Mouse (Mus musculus) CH12F3 (cell line): ENCODE measurements around the gene Arhgap10.

Source experiments
- in situ Hi-C: fragments of 300-500 bp; cut with MboI; formaldehyde crosslinking; loops from 2 replicates; pipeline ENCODE4 v1.14.3; 2020; ENCODE audit warnings: low sequenced_read_pairs

Arhgap10 gene

DNA sequence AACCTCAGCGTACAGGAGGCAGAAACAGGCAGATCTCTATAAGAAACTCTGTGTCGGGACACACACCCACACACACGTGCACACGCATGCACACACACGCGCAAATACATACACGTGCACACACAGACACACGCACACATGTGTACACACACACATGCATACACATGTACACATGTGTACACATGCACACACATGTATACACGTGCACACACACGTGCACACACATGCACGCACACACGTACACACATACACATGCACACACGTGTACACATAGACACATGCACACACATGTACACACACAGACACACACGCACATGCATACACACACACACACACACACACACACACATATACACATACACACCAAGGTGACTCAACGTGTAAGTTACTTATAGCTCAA is 106.5 kb downstream of the Arhgap10 start:
- in situ Hi-C loops: no loop called here

DNA sequence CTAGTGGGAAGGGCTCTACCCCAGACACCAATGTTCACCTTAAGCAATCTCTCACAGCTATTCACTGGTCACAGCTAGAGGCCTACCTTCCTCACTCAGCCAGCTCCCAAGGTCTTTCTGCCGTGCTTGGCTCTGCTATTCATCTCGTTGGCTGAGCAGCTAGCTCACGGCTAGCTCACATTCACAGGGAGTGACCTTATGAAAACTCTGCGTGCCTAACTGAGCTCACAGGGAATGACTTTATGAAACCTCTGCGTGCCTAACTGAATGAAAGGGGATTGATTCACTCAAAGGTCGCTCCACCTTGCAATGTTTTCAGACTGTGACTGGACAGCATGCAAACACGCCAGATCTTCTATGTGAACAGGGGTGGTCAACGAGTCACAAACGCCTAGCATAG is 107.4 kb downstream of the Arhgap10 start:
- in situ Hi-C loops: no loop called here

DNA sequence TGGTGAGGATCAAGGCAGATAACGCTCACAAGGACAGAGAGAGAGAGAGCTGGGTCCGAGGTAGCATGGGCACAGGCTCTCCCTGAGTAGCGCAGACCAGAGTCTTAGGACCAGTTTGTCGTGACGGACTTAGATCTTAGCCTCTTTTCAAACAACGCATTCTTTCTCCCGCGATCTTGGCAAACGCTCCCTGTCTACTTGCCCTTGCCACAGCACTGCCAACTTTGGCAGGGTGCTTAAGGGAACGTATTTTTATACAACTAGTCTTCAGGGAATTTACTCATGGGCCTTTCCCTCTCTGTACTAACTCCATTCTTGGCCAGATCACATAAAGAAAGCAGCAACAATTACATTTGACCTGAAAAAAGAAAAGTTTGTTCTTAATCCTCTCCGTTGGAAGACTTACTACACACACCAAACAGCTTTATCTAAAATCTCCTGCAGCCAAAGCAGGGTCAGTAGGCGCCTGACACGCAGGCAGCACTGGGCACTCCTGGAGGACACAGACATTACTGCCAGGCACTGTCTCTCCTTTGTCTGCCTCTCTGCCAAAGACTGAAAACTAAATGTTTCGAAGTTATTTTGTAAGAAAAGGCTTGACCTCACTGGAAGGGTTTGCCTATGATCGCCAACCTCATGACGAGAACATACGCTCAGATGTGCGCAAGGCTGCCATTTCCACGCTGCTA is 109.1 kb downstream of the Arhgap10 start:
- in situ Hi-C loops: no loop called here

DNA sequence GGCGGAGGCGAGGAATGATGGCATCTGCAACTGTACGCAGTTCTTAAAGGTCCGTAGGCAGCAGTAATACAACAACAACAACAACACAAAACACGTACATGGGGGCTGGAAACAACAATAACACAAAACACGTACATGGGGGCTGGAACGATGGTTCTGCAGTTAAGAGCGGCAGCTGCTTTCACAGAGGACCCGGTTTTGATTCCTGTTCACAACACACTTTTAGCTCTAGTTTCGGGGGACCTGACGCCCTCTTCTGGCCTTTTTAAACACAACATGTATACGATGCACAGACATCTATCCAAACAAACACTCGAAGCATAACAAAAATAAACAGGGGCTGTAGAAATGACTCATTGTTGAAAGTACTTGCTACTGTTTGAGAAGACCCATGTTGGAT is 110.9 kb downstream of the Arhgap10 start:
- in situ Hi-C loops: no loop called here

DNA sequence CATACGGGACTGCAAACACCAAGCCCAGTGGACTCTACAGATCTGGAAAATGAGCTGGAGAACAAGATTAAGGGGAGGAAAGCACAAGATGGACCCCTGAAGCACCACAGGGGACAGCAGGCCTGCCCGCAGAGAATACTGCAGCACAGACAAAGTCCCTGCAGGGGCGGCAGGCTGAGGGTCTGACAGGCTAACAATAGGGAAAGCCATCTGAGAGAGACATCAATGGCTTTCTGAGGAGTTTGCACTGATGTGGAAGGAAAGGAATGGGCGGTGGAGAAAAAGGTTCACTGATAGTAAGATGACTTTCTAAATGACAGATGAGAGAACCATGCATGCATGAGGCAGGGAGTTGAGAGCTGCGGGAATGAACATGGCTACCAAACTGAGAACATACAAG is 111.3 kb downstream of the Arhgap10 start:
- in situ Hi-C loops: no loop called here

DNA sequence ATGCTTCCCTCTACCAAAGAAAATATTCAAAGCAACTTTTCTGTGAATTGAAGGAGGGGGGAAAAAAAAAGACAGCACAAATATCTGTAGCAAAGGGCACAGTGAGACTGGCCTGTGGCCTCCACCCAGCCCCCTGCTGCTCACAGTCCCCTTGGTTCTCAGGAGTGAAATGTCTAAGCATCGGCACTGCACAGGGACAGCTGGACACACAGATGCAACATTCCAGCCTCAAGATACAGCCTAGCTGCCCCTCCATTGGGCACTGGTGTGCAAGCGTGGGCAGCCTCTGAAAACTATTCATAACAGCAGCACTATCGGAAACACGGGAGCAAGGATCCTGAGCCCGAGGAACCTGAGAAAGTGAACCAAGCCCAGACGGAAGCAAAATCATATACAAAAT is 113.7 kb downstream of the Arhgap10 start:
- in situ Hi-C loops: no loop called here

DNA sequence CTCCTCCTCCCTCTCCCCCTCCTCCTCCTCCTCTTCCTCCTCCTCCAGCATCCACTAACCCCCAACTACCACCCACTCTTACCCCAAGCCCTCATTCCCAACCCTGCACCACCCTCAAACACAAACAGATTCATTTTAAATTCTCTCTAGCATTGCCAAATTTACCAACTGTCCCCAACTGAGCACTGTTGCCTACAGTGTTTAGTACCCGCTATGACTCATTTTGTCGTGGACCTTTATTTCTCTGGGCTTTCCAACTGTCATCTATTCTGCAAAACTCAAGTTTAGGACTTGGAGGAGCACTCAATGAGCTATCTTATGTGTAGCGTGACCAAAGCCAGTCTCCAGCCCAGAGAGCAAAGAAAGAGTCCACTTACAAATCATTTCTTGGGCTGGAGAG is 115.8 kb downstream of the Arhgap10 start:
- in situ Hi-C loops: no loop called here

DNA sequence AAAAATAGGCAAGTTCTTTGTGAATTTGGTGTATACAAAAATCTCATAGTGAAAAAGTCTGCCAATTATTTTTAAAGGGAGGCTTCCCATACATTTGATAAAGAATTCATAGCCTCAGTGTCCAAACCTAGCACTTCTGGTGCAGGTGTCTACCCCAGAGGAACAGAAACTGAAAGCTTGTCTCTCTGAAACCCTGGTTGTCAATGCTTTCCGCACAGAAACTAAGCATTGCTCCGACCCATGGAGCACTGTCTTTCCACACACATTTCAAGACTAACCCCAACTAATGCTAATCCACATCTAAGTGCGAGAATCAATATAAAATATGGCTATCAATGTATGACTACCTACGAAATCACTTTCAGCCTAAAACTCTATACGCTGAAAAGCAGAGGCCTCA is 116.6 kb downstream of the Arhgap10 start:
- in situ Hi-C loops: no loop called here

DNA sequence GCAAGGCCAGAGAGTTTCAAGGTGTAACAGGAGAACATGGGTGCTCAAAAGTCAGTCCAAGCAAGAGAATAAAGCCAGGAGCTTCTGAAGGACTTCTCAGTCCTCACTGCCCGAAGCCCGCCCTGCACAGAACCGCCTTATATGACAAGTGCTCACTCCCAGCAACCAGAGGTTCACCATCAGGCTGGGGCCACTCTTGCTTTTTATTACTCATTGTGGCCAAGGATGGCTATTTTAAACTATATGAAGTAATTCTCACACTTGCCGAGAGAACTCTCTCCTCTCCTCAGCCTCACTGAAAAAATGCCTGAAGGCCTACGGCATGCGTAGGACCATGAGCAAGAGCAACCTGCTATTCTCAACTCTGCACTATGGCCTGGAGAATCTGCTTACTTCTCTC is 133.7 kb downstream of the Arhgap10 start:
- in situ Hi-C loops: no loop called here

DNA sequence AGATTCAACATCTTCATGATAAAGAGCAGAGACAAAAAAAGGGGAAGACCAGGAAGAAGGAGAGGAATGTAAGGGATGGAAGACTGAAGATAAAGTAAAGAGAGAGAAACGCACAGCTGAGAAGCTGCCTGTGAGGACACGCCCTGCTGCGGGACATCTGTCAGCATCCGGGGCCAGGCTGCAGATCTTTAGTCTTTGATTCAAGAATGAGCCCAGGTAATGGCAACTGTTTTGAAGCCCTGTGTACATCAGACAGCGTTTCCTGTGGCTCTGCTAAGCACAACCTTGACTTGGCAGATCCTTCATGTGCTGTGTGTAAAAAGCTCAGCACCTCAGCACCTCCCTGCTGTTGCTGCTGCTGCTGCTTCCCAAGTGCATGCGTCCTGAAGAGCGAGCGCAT is 134.1 kb downstream of the Arhgap10 start:
- in situ Hi-C loops: no loop called here

DNA sequence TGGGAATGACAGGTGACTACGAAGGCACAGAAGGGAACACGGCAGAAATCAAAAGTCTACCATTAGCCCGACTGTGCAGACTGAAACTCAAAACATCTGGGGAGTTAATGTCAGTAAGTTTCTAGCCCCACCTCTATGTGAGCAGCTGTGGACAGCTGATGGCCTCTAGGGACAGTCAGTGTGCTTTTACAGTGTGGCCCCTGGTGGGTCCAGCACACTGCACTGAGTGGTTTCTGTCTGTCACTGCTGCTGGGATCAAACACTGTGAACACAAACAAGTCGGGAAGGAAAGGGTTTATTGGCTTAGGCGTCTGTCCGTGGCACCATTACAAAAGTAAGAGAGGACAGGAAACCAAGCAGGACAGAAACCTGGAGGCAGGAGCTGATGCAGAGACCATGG is 136.9 kb downstream of the Arhgap10 start:
- in situ Hi-C loops: no loop called here

DNA sequence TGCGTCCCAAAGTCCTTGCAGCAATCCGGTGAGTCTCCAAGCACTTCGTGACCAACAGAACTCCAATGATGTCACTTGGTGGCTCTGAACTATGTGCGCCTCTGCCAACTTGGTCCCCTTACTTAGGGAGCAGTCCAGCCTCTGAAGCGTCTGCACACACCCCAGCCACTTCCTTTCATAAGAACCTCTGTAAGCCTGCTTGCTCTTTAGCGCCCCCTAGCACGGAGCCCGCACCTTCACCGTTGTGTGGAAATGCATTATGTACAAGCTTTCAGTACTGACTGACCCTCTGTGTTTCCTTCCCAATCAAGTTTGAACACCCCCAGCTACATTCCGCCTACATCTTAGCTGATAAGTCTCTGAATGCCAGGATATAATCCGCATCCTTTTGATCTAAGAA is 138.5 kb downstream of the Arhgap10 start:
- in situ Hi-C loops: no loop called here

DNA sequence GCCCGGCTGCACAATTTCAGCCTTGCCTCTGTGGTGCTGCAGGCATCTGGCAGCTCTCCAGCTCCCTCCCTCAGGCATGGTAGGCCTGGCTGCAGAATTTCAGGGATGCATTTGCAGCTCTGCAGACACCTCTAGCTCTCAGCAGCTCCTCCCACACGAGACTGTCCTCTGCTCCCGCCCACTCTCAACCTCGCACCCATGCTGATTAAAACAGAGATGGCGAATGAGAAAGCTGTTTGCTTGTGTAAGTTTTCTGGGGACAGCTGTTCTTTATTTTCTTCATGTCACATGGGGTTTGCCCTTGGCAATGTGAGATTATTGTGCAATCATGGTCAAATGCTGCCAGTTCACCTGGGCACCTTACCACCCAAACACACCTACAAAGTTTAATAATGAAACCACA is 141.3 kb downstream of the Arhgap10 start:
- in situ Hi-C loops: no loop called here

DNA sequence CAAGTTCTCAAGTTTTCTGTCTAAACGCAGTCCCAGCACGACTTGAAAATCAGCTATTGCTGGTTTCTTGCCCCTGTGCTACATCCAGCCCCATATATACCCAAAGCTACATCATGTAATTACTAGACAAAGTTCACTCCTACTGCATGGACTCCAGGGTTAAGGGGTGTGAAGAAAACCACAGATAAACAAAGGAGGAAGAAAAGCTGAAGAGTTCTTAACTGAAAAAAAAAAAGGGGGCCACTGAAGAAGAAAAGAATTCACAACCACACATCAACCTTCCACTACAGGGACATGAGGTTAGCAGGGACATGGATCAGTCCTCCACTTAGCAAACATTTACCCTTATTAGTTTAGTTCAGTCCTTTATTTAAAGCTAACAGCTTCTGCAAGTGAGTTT is 141.8 kb downstream of the Arhgap10 start:
- in situ Hi-C loops: no loop called here

DNA sequence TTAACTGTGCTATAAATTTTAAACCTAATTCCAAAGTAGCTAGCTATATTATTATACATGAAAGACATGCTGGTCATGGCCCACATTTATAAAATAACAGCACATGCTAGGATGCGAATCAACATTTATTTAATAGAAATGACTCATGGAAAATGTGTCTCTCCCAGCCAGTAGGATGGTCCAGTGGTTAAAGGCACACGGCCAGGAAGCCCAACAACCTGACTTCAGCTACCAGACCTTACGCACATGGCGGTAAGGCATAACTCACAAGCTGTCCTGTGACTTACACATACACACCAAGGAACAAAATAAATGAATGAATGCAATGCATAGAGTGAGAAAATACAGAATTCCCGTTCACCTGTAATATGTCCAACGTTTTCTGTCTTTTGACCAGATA is 146.7 kb downstream of the Arhgap10 start:
- in situ Hi-C loops: no loop called here

DNA sequence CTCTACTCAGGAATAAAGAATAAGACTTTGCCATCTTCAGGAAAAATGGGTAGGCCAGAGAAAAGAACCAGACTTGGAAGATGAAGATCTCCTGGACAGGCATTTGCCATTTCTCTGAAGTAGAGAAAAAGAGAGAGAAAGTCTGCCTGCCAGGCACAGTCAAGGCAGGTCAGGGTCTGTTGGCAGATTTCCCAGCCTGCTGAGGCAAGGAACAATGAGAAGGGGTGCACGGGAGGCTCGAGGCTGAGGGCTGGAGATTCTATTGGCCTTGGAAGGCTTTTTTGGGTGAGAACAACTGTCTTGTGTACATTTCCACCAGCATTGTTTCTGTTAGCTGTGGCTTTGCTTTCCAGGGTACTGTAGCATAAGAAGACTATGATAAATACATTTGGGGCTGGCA is 147.4 kb downstream of the Arhgap10 start:
- in situ Hi-C loops: no loop called here

DNA sequence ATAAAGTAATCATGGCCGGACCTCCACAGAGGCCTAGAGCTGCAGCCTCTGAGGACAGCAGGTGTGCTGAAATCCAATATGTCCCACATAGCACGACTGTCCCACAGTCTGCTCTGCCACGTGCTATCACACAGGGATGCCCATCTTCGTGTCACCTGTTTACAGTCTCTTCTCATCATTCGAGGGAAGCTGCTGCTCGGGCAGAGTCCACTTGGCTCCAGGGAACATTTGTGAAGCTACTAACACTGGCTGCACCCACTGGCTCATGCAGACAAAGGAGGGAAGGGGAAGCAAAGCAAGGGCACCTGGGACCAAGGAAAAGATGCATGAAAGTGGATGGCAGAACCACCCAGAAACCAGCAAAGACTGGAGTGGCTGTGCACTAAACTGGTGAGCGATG is 148.1 kb downstream of the Arhgap10 start:
- in situ Hi-C loops: no loop called here

DNA sequence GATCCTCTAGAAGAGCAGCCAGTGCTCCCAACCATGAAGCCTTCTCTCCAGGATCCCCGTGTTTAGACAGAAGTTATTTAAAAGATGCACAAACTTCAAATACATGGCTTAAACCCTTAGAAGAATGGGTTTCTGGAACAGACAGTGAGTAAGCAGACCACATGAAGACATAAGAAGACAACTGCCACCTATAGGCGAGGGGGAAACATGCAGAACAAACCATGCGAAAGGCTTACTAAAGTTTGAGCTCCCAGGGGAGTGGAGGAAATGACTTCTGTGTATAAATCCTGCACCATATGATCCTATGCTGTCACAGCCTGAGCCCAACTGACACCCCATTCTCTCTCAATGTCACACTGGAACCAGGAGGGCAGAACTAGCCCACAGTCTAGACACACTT is 150.7 kb downstream of the Arhgap10 start:
- in situ Hi-C loops: no loop called here

DNA sequence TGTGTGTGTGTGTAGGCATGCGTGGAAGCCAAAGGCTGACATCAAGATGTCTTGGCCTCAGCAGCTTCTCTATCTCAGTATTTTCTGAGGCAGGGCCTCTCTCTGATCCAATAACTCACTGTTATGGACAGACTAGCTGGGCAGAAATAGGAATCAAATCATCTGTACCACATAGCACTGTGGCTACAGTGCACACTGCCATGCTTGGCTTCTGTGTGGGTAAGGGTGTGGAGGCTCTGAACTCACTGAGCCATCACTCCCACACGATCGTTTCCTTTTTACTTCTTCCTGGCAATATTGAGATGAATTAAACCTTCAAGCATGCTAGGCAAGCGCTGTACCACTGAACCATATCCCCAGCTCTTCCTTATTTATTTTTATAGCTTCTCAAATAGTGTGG is 151.3 kb downstream of the Arhgap10 start:
- in situ Hi-C loops: no loop called here

DNA sequence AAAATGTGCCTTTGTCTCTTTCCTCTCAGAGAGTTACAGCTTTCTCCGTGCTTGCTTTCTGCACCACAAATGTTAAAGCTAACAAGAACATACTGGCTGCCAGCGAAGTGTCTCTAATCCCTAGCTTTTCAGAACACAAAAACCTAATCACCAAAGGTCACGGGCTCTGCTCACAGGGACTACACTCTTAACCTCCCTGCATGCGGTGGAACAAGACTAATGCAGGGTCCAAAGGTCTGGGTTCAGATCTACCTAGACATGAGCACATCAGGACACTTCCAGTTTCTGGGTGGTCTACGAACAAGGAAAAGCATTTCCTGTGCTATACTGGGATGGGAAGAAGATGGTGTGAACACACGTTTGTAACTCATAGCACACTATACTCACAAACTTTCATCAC is 151.8 kb downstream of the Arhgap10 start:
- in situ Hi-C loops: no loop called here

DNA sequence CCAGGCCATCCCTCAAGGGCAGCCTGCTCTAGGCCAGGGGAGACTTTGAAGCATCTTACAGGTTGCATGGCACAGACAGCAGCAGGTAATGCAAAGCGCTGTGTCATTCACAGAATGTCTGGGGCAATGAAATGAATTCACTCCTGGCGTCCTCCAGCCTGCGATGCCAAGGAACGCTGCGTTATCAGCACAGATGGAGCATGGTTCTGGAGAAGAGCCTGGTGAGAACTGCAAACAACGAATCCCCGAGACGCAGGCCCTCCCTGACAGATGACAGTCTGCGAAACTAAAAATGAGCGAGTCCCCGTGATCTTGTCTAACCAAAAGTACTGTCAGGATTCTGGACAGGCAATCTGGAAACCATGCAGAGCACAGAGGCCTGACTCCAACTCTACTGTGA is 153.3 kb downstream of the Arhgap10 start:
- in situ Hi-C loops: no loop called here

DNA sequence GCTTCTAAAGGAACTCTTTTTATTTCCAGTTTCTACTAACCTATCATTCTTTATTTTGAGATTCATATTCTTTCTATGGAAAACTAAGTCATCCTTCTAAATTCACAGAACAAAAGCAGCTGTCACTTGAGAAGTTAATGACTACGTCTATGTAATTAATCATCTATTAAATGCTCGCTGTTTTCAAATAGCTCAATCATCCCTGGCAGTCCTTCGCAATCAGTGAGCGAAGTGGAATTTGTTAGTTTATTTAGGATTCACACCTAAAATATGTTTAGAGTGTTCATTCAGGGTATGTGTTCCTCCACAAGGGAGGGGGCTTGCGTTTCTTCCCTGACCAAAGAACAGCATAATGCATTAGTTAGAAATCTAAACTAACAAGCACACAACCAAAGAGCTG is 156.9 kb downstream of the Arhgap10 start:
- in situ Hi-C loops: no loop called here

DNA sequence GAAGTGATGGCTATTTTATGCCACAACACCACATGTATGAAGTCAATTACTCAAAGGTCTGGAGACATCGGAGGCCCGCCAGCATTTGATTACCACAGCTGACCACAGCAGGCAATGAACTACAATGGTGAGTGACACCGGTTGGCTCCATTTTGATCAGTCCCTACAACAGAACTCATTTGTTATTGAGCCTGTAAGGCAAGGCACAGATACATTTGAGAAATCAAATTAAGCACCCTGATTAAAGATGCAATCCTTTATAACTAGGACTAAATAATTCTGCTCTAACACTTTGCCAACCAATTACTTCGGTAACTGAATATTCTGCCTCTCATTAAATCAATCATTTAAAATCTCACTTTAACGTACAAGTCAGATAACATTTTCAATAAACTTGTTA is 157.3 kb downstream of the Arhgap10 start:
- in situ Hi-C loops: no loop called here

DNA sequence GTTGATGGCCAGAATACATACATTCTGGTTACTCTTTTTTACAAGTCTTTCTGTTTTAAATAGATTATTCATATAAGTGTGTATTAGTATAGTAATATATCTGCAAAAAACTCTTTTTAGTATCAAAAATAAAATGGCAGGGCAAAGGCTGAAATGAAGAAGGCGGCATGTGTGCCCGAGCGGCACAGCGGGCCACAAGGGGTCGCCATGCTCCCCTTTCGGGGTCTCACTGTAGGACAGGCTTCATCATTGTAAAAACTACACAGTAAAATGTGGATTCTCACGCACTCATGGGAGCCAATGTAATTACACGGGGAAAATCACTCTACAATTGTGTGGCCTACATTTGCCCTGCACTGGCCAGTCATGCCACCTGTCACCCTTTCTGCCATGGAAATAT is 160.6 kb downstream of the Arhgap10 start:
- in situ Hi-C loops: no loop called here
